Mouse (Mus musculus): ENCODE results near the gene Nepro.

The Nepro gene

GRCm38 (mm10) chr16:44702272-44702671 lies 21.8 kb upstream of the Nepro start:
- in situ Hi-C loops (cut with MboI, MseI) = no loop called here

GRCm38 (mm10) chr16:44703458-44703857 lies 20.6 kb upstream of the Nepro start:
- in situ Hi-C loops (cut with MboI, MseI) = no loop called here

GRCm38 (mm10) chr16:44716305-44717140 lies 7.6 kb upstream of the Nepro start:
- in situ Hi-C loops (cut with MboI, MseI) = loop anchor here in 1 of 2 experiments (5.0 kb wide), 1 partner anchor 234 kb away; no protein-coding TSS in a partner anchor

- in situ Hi-C loops (cut with MboI, MseI) = loop anchor here in 1 of 2 experiments (5.0 kb wide), 1 partner anchor 235 kb away; no protein-coding TSS in a partner anchor
These were observed 6.9 kb upstream of the Nepro start for GRCm38 (mm10) chr16:44717141-44717634.

GRCm38 (mm10) chr16:44717838-44718237 lies 6.3 kb upstream of the Nepro start:
- in situ Hi-C loops (cut with MboI, MseI) = loop anchor here in 1 of 2 experiments (5.0 kb wide), 1 partner anchor 236 kb away; no protein-coding TSS in a partner anchor

- in situ Hi-C loops (cut with MboI, MseI) = loop anchor here in 1 of 2 experiments (5.0 kb wide), 1 partner anchor 237 kb away; no protein-coding TSS in a partner anchor
These were observed 4.8 kb upstream of the Nepro start for GRCm38 (mm10) chr16:44719349-44719748.

- in situ Hi-C loops (cut with MboI, MseI) = no loop called here
These were observed 3.6 kb upstream of the Nepro start for GRCm38 (mm10) chr16:44720518-44720917.

- in situ Hi-C loops (cut with MboI, MseI) = no loop called here
These were observed 1.4 kb upstream of the Nepro start for GRCm38 (mm10) chr16:44722666-44723065.

DNA sequence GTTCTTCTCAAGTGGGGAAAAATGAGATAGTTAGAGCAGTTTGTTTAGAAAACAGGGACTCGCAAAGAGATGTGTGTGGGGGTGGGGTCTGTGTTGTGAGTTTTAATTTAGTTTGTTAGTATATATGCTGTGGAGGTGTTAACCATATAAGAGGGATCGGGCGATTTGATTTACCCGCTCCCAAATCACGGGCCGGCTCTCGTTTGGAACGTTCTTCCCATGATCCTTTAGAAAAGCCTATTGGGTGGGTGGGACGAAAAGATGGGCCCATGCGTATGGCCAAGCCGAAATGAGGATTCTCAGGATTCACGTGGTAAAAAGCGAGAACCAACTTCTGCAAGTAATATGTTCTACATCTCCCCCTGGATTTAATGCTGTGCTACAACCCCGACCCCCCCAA lies 746 bp downstream of the Nepro start:
- in situ Hi-C loops (cut with MboI, MseI) = no loop called here

DNA sequence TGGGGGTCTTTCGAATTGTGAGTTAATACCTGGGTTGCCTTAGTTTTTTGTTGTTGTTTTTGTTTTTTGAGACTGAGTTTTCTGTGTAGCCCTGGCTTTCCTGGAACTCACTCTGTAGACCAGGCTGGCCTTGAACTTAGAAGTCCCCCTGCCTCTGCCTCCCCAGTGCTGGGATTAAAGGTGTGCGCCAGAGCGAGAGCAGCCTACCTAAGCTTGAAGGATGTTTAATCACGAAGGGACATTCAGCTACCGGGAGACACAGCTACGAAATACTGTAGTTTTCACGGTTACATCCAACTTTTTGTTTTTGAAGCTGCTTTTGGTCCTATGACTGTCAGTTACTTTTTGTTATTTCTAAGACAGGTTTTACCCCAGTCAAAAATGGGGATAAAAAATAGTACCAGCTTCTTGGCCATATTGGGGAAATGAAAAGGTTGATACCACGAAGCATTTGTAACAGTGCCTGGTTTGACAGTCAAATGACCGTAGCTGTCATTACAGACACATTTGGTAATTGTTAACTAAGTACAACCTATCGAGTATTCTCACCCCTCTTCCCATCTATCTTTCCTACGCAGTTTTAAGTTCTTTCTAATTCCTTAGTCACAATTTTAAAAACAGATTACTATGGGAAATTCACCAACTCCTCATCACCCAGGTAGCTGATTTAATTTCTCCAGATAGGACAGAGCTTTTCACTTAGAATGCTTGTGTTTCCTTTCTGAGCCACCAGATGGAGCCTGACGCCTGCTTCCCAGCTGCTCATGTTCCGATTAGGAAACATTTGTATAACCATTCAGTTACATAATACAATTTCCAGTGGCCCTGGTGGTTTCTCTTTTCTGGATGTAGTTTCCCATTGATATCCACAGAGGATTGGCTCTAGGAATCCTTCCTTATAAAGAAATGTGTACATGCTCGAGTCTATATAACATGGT lies 1.5 kb downstream of the Nepro start:
- in situ Hi-C loops (cut with MboI, MseI) = no loop called here

DNA sequence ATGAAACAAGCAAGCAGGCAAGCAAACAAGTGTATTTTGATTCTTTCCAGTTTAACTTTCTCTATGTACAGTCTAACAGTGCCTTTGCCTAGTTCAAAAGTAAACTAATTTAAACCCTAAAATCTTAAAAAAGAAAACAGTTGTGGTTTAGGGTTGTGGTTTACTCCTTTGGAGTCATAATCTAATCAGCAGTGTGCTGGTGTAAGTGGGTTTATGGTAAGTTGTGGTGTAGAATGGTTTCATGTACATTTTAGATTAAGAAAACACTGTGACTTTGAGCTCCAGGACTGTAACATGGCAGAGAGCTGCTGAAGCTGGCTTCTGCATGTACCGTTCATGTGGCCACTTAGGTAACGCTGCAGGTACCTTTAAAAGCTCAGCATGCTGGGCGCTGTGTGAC lies 3.4 kb downstream of the Nepro start:
- in situ Hi-C loops (cut with MboI, MseI) = no loop called here

- in situ Hi-C loops (cut with MboI, MseI) = no loop called here
These were observed 10.0 kb downstream of the Nepro start for GRCm38 (mm10) chr16:44734059-44734458.

GRCm38 (mm10) chr16:44735676-44736075 lies 11.6 kb downstream of the Nepro start:
- in situ Hi-C loops (cut with MboI, MseI) = no loop called here

DNA sequence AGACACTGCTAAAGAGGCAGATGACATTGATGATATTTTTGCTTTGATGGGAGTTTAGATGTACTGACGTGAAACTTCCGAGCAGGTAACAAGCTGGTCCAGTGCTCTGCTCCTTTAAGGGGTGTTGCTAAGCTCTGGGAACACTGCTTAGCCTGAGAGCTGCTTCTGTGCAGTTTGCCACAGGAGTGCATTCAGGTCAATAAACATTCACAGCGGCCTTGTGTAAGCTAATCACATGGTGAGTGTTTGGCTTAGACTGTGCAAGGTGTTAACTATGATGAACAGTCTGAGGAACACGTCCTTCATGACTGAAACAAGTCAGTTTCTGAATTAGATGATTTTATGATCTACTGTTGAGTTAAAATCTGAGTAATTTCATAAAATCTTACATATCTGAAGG lies 12.0 kb downstream of the Nepro start:
- in situ Hi-C loops (cut with MboI, MseI) = no loop called here

DNA sequence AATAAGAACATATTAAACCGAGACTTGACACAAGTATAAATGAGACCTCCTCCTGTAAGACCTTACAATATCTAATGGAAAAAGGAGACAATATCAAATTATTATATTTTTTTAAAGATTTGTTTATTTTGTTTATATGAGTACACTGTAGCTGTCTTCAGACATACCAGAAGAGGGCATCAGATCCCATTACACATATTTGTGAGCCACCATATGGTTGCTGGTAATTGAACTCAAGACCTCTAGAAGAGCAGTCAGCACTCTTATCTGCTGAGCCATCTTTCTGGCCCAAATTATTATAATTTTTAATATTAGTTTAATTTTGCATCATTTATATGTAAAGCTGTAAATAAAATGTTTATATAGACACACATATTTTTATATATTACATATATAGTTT lies 18.7 kb downstream of the Nepro start:
- in situ Hi-C loops (cut with MboI, MseI) = loop anchor here in 1 of 2 experiments (10.0 kb wide), 1 partner anchor 352 kb away; the partner anchor contains the start of gene Ccdc80

DNA sequence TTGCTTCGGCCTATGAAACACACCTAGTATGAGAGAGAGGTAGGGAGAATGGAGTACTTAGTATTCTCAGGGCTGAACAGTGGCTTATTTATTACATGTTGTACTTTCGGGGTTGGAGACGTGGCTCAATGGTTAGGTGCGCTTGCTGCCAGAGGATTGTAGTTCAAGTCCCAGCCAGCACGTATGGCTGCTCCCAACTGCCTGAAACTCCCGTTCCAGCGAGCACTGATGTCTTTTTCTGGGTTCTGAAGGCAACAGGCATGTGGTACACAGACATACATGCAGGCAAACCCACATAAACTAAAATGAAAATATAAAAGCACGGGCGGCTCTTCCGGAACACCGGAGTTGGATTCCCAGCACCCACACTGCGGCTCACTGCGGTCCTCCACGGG lies 21.4 kb downstream of the Nepro start:
- in situ Hi-C loops (cut with MboI, MseI) = loop anchor here in 1 of 2 experiments (10.0 kb wide), 1 partner anchor 349 kb away; the partner anchor contains the start of gene Ccdc80

- in situ Hi-C loops (cut with MboI, MseI) = loop anchor here in 1 of 2 experiments (10.0 kb wide), 1 partner anchor 349 kb away; the partner anchor contains the start of gene Ccdc80
These were observed 21.9 kb downstream of the Nepro start, which contains the start of gene Gtpbp8 for GRCm38 (mm10) chr16:44745866-44746562. TSS of gene Gtpbp8 (minus strand) at chr16:44746363.

DNA sequence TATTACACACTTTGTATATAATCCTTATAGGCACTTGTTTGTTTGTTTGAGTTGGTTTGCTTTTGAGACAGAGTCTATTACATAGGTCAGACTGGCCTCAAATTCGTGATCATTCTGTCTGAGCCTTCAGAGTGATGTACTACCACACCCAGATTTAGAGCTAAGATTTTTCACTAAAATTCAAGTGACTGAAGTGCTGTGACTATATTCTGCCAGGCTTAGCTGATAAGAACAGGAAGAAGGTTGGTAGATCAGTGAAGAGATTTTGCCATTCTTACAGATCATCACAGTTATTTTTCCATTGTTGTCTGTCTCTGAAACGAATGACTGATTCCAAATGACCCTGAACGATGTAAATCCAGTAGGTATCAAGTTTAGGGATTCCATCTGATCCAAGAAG lies 23.9 kb downstream of the Nepro start:
- in situ Hi-C loops (cut with MboI, MseI) = loop anchor here in 1 of 2 experiments (10.0 kb wide), 1 partner anchor 347 kb away; the partner anchor contains the start of gene Ccdc80

DNA sequence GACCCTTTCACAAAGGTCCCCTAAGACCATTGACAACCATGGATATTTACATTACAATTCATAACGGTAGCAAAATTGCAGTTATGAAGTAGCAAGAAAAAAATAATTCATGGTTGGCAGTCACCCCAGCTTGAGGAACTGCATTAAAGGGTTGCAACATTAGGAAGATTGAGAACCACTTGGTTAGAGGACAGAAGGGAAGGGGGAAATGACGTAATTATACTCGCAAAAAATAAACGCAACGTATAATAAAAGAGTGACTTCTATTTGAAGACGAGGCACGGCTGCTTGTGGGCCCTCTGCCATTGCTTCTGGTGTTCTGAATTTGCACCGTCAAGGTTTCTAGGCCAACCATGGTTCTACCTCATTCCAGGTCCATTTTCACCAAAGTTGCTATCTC lies 33.6 kb downstream of the Nepro start:
- in situ Hi-C loops (cut with MboI, MseI) = loop anchor here in 1 of 2 experiments (25.0 kb wide), 1 partner anchor 1870 kb away; the partner anchor contains the start of gene Zbtb20

DNA sequence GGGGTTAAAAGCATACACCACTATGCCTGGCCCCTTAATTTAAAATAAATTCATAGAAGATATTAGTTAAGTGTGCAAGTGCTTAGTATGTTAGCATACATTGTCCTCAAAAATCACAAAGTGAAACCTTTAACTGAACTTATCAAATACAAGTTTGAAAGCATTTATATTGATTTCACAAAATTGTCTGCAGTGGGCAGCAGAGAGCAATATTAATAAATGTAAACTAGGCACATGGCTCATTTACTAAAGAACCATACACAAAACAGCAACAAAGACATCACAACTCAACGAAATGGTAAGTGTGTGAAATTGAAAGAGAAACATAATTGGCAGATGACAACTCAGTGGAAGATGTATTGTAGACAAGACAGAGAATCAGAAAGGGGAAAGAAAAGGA lies 37.7 kb downstream of the Nepro start:
- in situ Hi-C loops (cut with MboI, MseI) = loop anchor here (10.0 to 25.0 kb wide), 3 partner anchors 273 to 1875 kb away; partner anchors contain the start of genes Abhd10 (in 1 of the 2) and Zbtb20 (in 1 of the 2)
